Mouse (Mus musculus): ENCODE measurements at regions not wholly inside any gene's neighbourhood (a gene's known extent, or its start where the extent isn't known, plus 50 kb on each side); places are given as distances from the start of the nearest gene placed in this dataset.

- TF ChIP-seq CTCF (IDR thresholded peaks at IDR 0.05; ENCODE audit: low read depth, low read length) (no peak), EP300 (IDR thresholded peaks at IDR 0.05; ENCODE audit: insufficient read depth, low read depth, low read length) (no peak)
These were observed 62.4 kb downstream of the Dact2 start for GRCm38 (mm10) chr17:14141669-14142068.

Measured in ES-Bruce4 (cell line).